Mouse (Mus musculus) urinary bladder, postnatal 4 days (tissue): ENCODE data around the gene Crybb2.
"Not testable (repeated sequence)": the region's sequence is repeated elsewhere in the genome, so short reads cannot be mapped to it uniquely, and the experiment has no call there.

Source experiments
- DNase-seq, 2 experiments: peaks; one replicate each; pipeline ENCODE4 v3.0.0; 2021 to 2022; ENCODE audit warnings: low spot score in 2 of 2

The Crybb2 gene

GRCm38 (mm10) chr5:113070017-113070416 is at the start of gene Crybb2:
Crybb2 (minus strand) TSS chr5:113070117.
- DNase-seq: no peak

- DNase-seq: no peak
Observed at GRCm38 (mm10) chr5:113119291-113119690, 49.4 kb upstream of the Crybb2 start.

DNA sequence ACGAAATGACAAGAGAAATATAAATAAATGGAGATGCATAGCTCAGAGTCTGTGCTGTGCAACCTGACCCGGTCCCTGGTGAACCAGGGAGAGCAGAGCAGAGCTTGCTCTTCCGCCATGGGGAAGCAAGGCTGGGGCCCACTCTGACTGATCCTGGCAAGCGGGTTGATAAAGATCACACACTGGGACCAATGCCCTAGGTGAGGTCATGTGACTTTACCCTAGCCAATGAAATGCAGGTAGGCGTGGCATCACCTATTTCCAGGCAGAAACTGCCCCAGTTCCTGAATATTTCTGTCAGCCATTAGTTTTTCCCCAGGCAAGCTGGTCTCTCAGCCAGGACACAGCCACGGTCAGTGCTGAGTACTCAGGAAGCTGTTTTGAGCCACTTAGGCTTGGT is 48.8 kb upstream of the Crybb2 start:
- DNase-seq: no peak

DNA sequence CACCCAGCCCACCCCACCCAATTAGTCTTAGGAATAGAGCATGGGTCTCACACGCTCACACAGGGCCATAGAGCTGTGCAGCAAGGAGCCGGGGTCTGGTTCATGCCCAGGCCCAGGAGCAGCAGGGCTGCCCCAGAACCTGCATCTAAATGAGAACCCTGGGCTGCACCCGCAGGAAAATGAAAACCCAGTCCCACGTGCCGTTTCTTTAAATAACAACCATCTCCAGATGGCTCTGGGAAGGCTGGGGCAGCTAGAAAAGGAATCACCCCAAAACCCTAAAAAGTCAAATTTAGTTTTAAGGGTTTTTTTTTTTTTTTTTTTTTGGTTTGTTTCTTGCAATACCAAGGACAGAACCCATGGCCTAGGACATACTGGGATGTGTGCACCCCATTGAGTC is 47.4 kb upstream of the Crybb2 start:
- DNase-seq: no peak

- no peak for DNase-seq
Observed at GRCm38 (mm10) chr5:113115896-113116295, 46.0 kb upstream of the Crybb2 start.

DNA sequence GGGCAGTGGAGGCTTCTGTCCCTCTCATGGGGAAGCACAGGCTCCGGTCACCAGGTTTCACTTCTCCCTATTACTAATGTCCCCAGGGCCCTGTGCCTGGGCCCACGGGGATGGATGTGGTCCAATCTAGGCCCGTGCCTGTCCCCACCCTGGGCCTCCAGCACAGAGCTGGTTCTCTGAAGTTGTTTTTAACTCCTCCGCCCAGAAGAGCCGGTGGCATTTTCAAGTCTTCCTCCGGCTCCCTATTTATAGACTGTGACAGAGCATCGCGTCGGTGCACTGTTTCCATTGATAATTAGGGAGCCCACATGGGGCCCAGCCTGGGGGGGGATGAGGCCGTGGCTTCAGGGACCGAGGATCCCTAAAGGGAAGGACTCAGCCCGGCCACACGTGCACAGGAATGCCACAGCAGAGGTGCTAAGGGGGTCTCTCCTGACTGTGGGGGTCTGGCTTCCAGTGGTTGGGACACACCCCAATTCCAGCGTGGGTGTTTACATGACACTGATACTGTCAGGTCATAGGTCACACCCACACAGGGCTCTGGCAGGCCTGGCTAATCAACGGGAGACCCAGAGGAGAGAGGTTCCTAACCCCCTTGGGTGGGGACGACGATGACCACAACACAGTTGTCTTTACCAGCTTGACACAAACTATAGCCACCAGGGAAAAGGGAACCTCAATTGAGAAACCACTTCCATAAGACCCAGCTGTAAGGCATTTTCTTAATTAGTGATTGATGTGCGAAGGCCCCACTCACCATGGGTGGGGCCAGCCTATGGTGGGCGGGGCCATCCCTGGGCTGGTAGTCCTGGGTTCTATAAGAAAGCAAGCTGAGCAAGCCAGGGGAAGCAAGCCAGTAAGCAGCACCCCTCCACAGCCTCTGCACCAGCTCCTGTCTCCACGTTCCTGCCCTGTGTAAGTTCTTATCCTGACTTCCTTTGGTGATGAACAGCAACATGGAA is 44.6 kb upstream of the Crybb2 start:
- no peak for DNase-seq

GRCm38 (mm10) chr5:113113120-113113519 is 43.2 kb upstream of the Crybb2 start:
- DNase-seq: no peak

DNA sequence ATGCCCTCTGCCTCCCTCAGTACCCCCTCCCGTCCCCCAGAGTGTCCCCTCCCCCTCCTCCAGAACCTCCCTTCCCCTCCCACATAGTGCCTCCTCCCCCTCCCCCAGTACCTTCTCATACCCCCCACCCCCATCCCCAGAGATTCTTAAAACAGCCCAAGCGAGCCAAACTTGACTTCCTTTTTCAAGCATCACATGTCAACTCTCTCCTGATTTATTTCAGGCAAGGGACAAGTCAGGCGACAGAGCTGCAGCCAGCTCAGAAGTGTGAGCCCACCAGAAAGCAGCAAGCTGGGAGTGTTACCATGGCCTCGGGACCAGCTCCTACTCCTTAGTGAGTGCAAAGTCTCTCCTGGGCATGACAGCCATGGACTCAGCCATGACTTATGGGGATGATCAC is 41.4 kb upstream of the Crybb2 start:
- DNase-seq: no peak

DNA sequence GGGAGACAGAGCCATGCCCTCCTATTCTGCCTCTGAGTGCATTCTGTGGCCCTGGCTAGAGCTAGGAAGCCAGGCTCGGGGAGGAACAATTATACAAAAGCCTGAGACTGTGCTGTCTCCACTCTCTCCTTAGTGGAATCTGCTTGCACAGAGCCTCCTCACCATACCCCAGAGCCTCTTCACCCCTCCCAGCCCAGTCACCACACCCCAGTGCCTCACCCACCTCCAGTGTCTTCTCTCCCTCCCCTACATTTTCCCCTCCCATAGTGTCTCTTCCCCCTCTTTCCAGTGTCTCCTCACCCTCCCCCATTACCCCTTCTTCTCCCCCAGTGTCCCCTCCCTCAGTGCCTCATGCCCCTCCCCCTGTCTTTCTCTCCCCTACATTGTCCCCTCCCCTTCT is 41.0 kb upstream of the Crybb2 start:
- DNase-seq: no peak

GRCm38 (mm10) chr5:113109651-113110050 is 39.7 kb upstream of the Crybb2 start:
- DNase-seq: not testable (repeated sequence)

GRCm38 (mm10) chr5:113108165-113108764 is 38.3 kb upstream of the Crybb2 start:
- DNase-seq: no peak

- no peak for DNase-seq
Observed at GRCm38 (mm10) chr5:113107709-113108108, 37.8 kb upstream of the Crybb2 start.

GRCm38 (mm10) chr5:113106594-113106993 is 36.7 kb upstream of the Crybb2 start:
- no peak for DNase-seq

GRCm38 (mm10) chr5:113105481-113105880 is 35.6 kb upstream of the Crybb2 start:
- DNase-seq: no peak

GRCm38 (mm10) chr5:113105035-113105434 is 35.1 kb upstream of the Crybb2 start:
- DNase-seq: no peak

DNA sequence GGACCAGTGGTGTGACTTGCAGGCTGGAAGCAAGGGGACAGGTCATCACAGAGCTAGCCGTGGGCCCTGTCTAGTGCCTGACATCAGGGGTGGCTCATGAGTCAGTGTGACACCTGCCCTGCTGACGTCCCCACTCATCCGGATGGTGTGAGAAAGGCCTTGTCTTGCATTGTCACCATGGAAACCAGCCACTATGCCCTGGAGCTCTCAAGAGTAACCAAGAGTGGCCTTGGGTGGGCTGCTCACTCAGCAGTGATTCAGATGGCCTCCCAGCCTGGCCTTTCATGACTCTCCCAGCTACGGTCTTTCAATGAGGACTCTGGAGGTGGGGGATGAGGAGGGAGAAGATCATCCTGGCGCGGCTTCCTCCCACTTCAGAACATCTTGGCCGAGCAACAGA is 32.5 kb upstream of the Crybb2 start:
- no peak for DNase-seq

- DNase-seq: no peak
Observed at GRCm38 (mm10) chr5:113101457-113101856, 31.5 kb upstream of the Crybb2 start.

DNA sequence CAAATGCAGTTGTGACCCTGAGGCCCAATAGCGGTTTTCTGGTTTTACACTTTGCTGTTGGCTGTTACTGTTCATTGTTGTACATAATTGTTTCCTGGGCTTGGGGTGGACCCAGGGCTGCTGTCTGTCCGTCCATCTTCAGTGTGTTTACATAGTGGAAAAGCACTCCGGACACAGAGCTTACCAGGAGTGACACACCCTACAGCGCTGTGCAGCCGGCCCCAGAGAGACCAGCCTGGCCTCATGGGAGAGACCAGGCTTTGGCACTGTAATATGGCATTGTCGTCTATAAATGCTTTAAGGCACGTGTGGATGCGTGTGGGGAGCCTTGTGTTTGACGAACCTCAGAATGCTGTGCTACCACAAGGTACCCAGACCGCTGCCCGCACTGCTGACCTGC is 30.5 kb upstream of the Crybb2 start:
- no peak for DNase-seq

DNA sequence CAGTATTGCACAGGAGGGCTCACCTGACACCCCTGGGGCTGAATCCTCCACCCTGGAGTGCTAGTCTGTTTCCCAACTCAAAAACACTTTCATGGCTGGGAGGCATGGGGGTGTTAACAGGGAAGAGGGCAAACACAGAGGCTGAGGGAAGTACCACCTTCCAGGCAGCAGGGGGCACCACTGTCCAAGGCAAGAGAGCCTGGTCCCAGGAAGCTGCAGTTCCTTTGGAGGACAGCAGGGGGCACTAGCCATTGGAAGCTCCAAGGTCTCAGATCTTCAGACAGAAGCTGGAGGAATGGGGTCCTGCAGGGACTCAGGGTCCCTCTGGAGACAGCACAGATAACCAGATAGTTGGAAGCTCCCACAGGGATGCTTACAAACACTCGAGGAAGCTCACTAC is 29.6 kb upstream of the Crybb2 start:
- peak; percentile 79 to 93 for DNase-seq

DNA sequence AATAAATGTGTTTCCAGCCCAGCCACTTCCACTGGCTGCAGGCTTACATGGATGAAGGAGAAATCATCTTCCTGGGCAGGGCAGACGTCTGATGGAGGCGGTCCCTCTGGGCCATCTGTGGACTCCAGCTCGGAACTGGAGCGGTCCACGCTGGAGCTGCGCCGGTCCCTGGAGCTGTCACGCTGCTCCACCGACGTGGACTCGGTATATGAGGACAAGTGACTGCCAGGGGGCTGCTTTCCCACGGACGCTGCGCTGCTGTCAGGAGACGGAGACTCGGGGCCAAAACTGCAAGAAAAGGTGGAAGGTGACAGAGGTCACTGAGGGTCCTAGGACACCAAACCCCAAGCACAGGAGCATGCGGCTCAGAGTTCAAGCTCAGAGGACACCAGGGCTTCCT is 27.6 kb upstream of the Crybb2 start:
- DNase-seq: no peak

GRCm38 (mm10) chr5:113095456-113095855 is 25.5 kb upstream of the Crybb2 start:
- no peak for DNase-seq

DNA sequence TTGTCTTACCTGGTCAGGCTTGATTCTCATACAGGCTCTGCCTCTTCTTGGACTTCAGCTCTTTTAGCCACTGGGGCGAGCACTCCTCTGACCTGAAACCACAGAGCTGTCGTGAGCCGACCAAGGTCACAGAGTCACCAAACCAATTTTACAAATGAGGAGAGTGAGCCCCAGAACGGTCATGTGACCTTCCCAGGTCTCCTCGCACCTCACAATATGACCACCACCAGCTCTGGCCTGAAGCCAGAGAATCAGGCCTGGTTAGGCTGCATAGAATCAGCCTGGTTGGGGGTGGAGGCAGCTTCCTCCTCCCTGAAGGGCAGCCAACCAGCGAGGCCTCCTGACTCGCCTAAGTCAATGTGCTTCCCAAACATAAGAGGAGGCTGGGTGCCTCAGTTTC is 22.5 kb upstream of the Crybb2 start:
- DNase-seq: no peak

DNA sequence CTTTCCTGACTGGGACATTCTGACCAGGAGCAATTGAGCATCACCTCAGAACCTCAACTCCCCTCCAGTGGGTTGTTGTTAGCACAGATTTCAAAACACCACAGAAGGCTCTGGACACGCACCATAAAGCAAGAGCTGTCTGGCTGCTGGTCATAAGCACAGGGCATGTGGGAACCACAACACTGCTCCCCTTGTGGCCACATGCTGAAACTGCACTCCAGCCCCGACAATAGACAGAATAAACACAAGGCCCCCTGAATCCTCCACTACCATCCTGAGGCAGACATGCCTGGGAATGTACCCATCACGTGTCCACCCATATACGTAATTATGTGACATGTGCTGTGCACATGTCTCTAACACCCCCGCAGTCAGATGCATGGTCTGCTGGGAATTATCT is 21.2 kb upstream of the Crybb2 start:
- no peak for DNase-seq
